Mouse (Mus musculus) adrenal gland (tissue): Measurements from ENCODE around the gene Kdm2b.
"Not testable (repeated sequence)": the region's sequence is repeated elsewhere in the genome, so short reads cannot be mapped to it uniquely, and the experiment has no call there.

Experiments used
- intact Hi-C: fragments of 180-260 bp; cut with DNase I; formaldehyde crosslinking; loops from one replicate; pipeline ENCODE4 v1.15.1; 2025

Gene Kdm2b

GRCm38 (mm10) chr5:122985276-122985675 lies 4.3 kb downstream of the Kdm2b start:
- intact Hi-C loops: no loop called here

GRCm38 (mm10) chr5:122984483-122984882 lies 5.1 kb downstream of the Kdm2b start:
- intact Hi-C loops: no loop called here

DNA sequence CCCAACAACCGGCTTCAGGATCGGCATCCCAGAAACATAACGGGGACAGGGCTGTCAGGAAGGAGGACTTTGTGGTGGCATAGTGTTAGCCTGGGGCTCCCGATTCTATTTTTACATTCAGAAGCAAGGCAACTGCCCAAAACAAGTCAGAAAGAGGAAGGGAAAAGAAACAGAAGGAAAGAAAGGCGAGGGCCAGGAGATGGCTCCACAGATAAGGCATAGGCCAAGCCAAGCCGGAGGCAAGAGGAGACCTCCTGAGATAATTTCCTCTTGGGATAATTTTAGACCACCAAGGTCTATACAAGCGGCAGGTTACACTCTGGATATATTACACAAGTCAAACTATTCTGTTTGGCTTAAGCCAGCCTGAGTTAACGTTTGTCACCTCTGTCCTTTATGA lies 10.7 kb downstream of the Kdm2b start:
- intact Hi-C loops: no loop called here

DNA sequence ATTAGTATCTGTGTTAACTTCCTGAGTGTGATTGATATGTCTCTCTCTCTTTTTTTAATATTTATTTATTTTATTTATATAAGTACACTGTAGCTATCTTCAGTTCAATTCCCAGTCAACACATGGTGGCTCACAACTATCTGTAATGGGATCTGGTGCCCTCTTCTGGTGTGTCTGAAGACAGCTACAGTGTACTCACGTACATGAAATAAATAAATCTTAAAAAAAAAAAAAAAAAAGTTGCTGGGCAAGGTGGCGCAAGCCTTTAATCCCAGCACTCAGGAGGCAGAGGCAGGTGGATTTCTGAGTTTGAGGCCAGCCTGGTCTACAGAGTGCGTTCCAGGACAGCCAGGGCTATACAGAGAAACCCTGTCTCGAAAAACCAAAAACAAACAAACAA lies 14.9 kb downstream of the Kdm2b start:
- intact Hi-C loops: not testable (repeated sequence)

DNA sequence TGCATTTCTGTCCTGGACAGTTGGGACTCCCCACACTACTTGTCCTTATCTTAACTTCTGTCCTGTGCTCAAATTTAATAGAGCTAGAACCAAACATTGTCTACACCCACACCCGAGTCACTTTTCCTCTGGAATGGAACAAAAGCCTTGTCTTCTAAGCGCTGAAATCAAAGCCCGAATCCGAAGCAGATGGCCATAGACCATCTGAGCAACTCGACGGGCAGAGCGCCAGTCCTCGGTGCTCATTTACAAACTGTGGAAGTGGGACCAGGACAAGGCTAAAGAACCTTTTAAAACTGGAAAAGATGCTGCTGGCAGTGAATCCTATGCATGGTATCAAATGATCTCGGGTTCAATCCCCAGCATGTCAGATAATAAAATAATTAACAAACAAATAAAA lies 17.5 kb downstream of the Kdm2b start:
- intact Hi-C loops: no loop called here

- intact Hi-C loops: no loop called here
Measured at GRCm38 (mm10) chr5:122971438-122971837, 18.2 kb downstream of the Kdm2b start.

GRCm38 (mm10) chr5:122970056-122970455 lies 19.6 kb downstream of the Kdm2b start:
- intact Hi-C loops: no loop called here

DNA sequence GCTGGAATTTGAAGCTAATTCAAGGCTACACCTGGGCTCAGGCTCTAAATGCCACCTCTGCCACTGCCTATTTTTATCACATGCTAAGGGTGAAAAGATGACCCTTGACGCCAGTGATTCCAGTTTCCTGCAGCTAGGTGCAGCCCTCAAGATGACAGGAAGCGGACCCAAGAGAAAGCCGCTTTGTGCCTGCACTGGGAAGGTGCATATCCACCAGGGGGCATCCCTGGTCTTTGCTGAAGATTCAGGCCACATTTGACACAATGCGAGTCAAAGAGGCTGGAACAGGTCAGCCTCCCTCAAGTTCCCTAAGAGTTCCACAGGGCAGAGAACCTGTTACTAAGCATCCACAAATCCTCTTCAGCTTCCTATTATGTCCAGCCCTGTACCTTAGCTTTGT lies 21.3 kb downstream of the Kdm2b start:
- intact Hi-C loops: loop anchor here (2.0 to 10.0 kb wide), 3 partner anchors 44 to 206 kb away; no protein-coding TSS in a partner anchor

DNA sequence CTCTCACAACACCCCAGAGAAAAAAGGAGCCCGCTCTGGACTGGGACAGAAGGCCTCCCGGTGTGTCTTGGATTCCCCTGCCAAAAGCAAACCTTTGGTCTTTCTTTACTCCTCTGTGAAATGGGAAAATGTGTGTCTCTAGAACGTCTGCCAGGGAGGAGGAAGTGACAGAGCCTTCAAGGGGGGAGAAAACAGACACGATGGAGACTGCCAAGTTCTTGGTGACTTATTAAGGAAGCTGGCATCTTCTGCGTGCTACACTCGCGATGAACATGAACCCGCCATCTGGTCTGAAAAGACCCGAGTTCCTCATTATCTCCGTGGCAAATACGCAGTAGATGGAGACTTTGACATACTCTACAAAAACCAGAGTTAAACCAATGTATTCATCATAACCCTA lies 24.2 kb downstream of the Kdm2b start:
- intact Hi-C loops: loop anchor here (10.0 kb wide), 1 partner anchor 209 kb away; no protein-coding TSS in a partner anchor

DNA sequence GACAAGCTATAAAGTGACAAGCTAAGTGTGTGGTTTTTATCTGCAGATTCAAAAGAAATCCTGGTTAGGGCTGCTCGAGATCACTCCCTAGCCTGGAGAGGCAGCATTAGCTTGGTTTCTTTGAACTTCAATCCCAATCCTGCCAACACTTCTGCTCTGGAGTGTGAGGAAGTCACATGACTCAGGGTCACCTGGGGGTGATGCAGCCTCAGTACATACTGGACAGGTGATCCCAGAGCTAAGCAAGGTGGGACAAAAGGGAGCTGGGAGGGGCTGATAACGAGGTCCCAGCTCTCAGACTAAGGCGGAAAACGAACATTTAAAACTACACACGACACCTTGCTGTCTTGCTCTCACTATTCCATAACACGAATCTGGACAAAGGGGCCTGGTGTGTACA lies 24.8 kb downstream of the Kdm2b start:
- intact Hi-C loops: loop anchor here (10.0 kb wide), 1 partner anchor 210 kb away; no protein-coding TSS in a partner anchor

GRCm38 (mm10) chr5:122961905-122962304 lies 27.7 kb downstream of the Kdm2b start:
- intact Hi-C loops: loop anchor here (10.0 kb wide), 1 partner anchor 213 kb away; no protein-coding TSS in a partner anchor

DNA sequence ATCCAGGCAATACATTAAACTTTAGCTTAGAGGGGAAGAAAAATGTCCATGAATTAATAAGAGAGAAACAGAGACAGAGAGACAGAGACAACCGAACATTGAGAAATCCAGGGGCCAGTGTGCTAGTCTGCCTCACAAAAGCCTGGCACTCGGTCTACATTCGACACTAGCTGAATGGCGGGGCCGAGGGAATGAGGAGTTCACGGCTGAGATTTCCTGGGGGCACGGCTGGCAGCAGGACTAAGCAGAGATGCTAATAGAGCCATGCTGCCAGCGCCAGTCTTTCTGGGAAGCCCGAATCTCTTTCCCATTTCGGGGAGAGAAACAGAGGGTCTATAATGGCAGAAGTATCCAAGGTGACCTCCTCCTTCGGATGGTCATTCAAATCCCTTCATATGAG lies 30.2 kb downstream of the Kdm2b start:
- intact Hi-C loops: no loop called here

- intact Hi-C loops: no loop called here
Measured at GRCm38 (mm10) chr5:122956059-122956458, 33.6 kb downstream of the Kdm2b start.

DNA sequence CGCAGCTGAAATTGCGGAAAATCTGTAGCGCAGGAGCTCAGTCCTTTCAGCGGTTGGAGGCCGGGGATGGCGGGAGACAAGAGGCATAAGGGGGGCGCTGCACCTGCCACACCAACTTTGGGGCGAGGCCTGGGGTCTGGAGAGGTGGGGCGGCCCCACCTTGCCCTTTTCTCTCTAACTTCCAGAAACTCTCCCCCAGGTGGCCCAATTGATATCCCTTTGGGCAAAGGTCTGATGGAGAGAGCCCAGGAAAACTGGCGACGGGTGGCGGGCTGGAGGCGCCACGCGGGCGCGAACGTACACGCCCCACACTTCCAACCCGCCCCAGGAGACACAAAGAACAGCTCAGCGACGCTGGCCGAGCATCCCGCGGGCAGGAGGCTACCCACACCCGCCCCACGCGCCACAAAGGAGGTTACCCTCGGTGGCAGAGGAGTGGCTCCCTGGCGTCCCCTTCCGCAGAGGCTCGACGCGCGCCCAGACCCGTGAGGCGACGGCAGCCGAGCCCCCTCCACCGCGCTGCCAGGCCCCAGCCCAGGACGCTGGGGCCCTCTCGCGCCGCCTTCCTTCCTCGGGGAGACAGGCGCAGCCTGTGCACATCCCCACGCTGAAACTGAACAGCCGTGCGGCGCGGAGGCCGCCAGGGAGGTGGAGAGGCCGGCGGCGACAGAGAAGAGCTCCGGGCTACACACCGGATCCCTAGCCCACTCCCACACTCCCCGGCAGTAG lies 37.5 kb downstream of the Kdm2b start:
- intact Hi-C loops: no loop called here

- intact Hi-C loops: no loop called here
Measured at GRCm38 (mm10) chr5:122951056-122951912, 38.3 kb downstream of the Kdm2b start.

GRCm38 (mm10) chr5:122950329-122950953 lies 39.2 kb downstream of the Kdm2b start:
- intact Hi-C loops: no loop called here

DNA sequence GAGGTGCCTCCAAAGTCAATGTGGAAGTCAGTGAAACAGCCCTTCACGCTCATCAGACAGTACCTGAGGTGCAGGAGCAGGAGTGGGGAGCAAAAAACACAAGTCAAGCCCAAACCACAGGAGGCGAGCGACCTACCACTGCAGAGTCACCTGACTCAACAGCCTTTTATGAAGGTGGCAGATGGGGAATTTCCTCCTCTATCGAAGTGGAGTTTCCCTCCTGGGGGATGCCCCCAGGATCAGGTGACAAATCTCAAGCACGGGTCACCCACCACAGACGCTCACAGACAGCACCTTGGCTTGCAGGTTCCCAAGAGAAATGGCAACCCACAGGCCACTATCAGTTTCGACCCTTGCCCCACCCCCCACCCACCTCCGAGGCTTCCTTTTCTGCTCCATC lies 40.5 kb downstream of the Kdm2b start:
- intact Hi-C loops: no loop called here

DNA sequence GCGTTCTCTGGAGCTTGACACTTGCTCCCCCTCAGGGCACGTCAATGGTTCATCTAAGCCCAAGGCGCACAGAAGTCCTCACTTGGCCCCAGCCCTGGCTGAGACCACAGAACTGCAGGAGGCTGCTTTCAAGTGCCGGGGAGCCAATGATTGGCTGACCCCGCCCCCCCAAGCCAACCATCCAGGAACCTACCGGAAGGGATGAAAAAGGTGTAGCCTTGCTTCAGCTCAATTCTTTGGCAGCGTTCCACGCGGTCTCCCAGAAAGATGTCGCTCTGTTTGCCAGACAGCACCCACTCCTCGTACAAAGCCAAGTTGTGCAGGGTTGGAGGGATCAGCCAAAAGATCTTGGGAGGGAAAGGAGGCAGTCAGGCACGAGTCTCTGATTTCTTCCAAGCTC lies 42.1 kb downstream of the Kdm2b start:
- intact Hi-C loops: no loop called here

GRCm38 (mm10) chr5:122938676-122939075 lies 50.9 kb downstream of the Kdm2b start:
- intact Hi-C loops: no loop called here

DNA sequence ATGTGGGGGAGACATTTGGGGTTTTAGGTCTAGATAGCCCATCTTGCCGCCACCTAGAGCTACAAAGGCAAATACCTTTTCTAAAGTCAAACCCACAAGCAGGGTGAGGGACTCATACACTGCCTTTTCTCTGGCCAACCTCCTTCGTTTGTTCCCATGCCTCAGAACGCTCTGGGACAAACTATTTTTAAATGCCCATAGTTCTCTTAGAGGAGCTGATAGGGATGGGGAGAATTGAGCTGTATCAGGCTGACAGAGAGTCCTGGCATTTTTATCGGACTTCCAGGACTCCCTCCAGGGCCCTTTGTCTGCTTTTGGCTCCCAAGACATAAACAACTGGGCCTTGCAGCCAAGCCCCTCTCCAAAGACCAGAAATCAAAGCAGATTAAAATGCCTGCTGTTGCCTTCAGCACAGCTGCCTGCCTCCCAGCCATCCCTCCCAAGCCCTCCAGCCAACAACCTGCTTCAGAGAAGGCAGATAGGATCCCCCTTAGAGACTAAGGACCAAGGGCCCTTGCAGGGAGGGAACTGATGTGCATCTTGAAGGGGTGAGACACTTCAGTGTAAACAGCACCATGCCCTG lies 51.6 kb downstream of the Kdm2b start:
- intact Hi-C loops: no loop called here

GRCm38 (mm10) chr5:122937031-122937430 lies 52.6 kb downstream of the Kdm2b start:
- intact Hi-C loops: no loop called here

DNA sequence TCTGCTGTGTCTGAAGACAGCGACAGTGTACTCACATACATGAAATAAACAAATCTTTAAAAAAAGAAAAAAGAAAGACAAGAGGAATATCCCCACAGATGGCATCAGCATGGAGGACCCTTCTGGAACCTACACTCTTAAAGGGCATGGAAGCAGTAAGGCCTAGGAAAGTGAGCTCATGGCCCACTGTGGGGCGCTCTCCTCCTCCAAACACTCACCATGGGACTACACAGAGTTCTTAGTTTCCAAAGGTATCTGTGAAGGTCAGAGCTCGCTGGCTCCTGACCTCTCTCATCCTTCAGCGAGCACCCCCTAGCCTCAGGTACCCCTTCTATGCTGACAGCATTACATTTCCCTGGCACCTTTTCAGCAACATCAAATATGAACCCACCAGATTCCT lies 53.8 kb downstream of the Kdm2b start:
- intact Hi-C loops: no loop called here
